Mouse (Mus musculus): Measurements from ENCODE around the gene P3h3.

The P3h3 gene

GRCm38 (mm10) chr6:124808358-124809012, 49.1 kb downstream of the P3h3 start, which contains the start of gene Spsb2:
Spsb2 (plus strand) TSS chr6:124808661.
- peak; percentile 98 for DNase-seq

- DNase-seq = peak; percentile 85
Observed at GRCm38 (mm10) chr6:124807986-124808357, 49.6 kb downstream of the P3h3 start.

GRCm38 (mm10) chr6:124807366-124807765, 50.2 kb downstream of the P3h3 start:
- DNase-seq = peak; percentile 83

- peak; percentile 91 for DNase-seq
Observed at GRCm38 (mm10) chr6:124806446-124807140, 51.0 kb downstream of the P3h3 start.

GRCm38 (mm10) chr6:124805341-124806321, 51.9 kb downstream of the P3h3 start:
- DNase-seq = peak; percentile 100

GRCm38 (mm10) chr6:124804341-124804740, 53.2 kb downstream of the P3h3 start:
- DNase-seq = peak; percentile 45

- DNase-seq = peak; percentile 66
Observed at GRCm38 (mm10) chr6:124803691-124804090, 53.9 kb downstream of the P3h3 start.

- DNase-seq = peak; percentile 51
Observed at GRCm38 (mm10) chr6:124803061-124803460, 54.5 kb downstream of the P3h3 start.

- peak; percentile 60 for DNase-seq
Observed at GRCm38 (mm10) chr6:124802400-124802799, 55.2 kb downstream of the P3h3 start.

GRCm38 (mm10) chr6:124796200-124796599, 61.4 kb downstream of the P3h3 start:
- no peak for DNase-seq

- no peak for DNase-seq
Observed at GRCm38 (mm10) chr6:124795781-124796180, 61.8 kb downstream of the P3h3 start.

- peak; percentile 25 for DNase-seq
Observed at GRCm38 (mm10) chr6:124791911-124792310, 65.6 kb downstream of the P3h3 start.

All from heart, adult 11 months (tissue).